In the genomic region with DNA sequence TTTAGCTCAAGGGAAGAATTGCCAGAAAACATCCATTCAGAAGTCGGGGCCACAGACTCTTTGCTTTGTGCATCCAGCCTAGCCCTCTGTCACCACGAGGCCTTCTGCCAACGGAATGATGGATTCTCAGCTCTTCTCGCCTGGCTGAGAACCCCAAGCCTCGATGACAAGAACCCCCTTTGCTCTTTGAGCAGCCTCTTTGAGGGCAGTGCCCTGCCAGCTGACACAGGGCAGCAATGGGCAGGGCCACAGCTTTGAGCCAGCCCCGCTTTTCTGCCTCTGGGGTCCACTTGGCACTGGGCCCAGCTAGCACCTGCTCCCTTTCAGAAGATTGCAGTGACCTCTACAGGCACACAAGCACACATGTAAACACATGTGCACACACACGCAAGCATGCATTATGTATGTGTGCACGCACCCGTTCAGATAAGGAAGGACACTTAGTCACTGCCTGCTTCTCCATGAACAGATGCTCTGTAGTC, we compare ENCODE assay signal across 9 mouse cellular contexts.
DNase-seq lines count a peak whose midpoint lies in the region; ATAC-seq and TF ChIP-seq lines count a peak whose summit lies in the region.
"Had no signal": no experiment of that assay in that cellular context is flagged by ENCODE, and none has a peak within 500 bp of the region (broad histone marks: within the 10 kb centered on the region; RNA-seq: fewer than 3 reads in every experiment).

No protein-coding gene starts in this region.

- no peaks in the 10 kb centered on the region for H3K36me3 ChIP-seq in intestine, postnatal 0 days (ENCODE audit: control insufficient read depth, insufficient read depth)
- no peaks in the 10 kb centered on the region for H3K36me3 ChIP-seq in intestine, embryonic 16.5 days (ENCODE audit: control insufficient read depth, insufficient read depth, low read length)
- H3K36me3 ChIP-seq in forebrain, embryonic 15.5 days = no peaks in the 10 kb centered on the region
- H3K36me3 ChIP-seq: embryonic facial prominence, embryonic 15.5 days had no signal

- no peaks in the 10 kb centered on the region for H3K9me3 ChIP-seq in intestine, postnatal 0 days (ENCODE audit: control insufficient read depth)
- H3K9me3 ChIP-seq in intestine, embryonic 16.5 days (ENCODE audit: control insufficient read depth, low read length) = no peaks in the 10 kb centered on the region
- no peaks in the 10 kb centered on the region for H3K9me3 ChIP-seq in forebrain, embryonic 15.5 days
- H3K9me3 ChIP-seq: embryonic facial prominence, embryonic 15.5 days had no signal

- peak; percentile 93 for DNase-seq in brain, embryonic 14.5 days (ENCODE audit: low read depth)
- DNase-seq in left cerebral cortex, postnatal 10 days (ENCODE audit: extremely low spot score in 1 of 2, low spot score in 2 of 2) = peak; percentile 54 to 72
- DNase-seq in right cerebral cortex, postnatal 4 days = peak; percentile 65
- DNase-seq in spleen, adult 12 weeks (ENCODE audit: low spot score) = no peak
- no peak for DNase-seq in embryo, embryonic 10.5 days (ENCODE audit: low spot score)

- TF ChIP-seq POLR2A in brain, embryonic 14.5 days (IDR thresholded peaks at IDR 0.05; ENCODE audit: borderline replicate concordance, extremely low read depth, insufficient read depth, insufficient read length, poor library complexity, severe bottlenecking) = no peak

- WGBS in intestine, postnatal 0 days = 66% methylated on average over 9 of the region's 9 CpGs
- WGBS in intestine, embryonic 16.5 days = 66% methylated on average over 9 of the region's 9 CpGs
- 17% methylated on average over 9 of the region's 9 CpGs for WGBS in forebrain, embryonic 15.5 days

- intact Hi-C loops in left cerebral cortex, postnatal 10 days (cut with DNase I) = loop anchor here (5.0 kb wide), 1 partner anchor 252 kb away; no protein-coding TSS in a partner anchor

- no peaks in the 10 kb centered on the region for H3K4me1 ChIP-seq in intestine, postnatal 0 days (replicated peaks; ENCODE audit: control insufficient read depth, insufficient read depth, low read length)
- 0 out of 2 replicates have a peak, but pooled peaks cover 2% of the 10 kb centered on the region for H3K4me1 ChIP-seq in intestine, embryonic 16.5 days (ENCODE audit: control insufficient read depth, insufficient read depth, low read length)
- peaks cover 17% of the 10 kb centered on the region for H3K4me1 ChIP-seq in forebrain, embryonic 15.5 days
- H3K4me1 ChIP-seq: embryonic facial prominence, embryonic 15.5 days had no signal

- H3K27ac ChIP-seq in intestine, postnatal 0 days (ENCODE audit: low read depth, low read length) = no peak overlapping the region
- no peak overlapping the region for H3K27ac ChIP-seq in intestine, embryonic 16.5 days (ENCODE audit: low read length)
- H3K27ac ChIP-seq in forebrain, embryonic 15.5 days (replicated peaks) = peak overlapping the region; percentile 69
- H3K27ac ChIP-seq: embryonic facial prominence, embryonic 15.5 days had no signal

- peak; percentile 39 for TF ChIP-seq CTCF in intestine, postnatal 0 days (IDR thresholded peaks at IDR 0.05; ENCODE audit: low read depth)
- TF ChIP-seq CTCF in brain, embryonic 14.5 days (IDR thresholded peaks at IDR 0.05; ENCODE audit: borderline replicate concordance, extremely low read depth, insufficient read depth, insufficient read length) = peak; percentile 36; the same call in 1 of the 2 replicates

- ATAC-seq in intestine, postnatal 0 days = no peak
- ATAC-seq in intestine, embryonic 16.5 days = no peak
- peak; percentile 89 for ATAC-seq in forebrain, embryonic 15.5 days (replicated peaks)

- H3K4me2 ChIP-seq in intestine, postnatal 0 days (replicated peaks; ENCODE audit: low read depth) = no peak overlapping the region
- H3K4me2 ChIP-seq in intestine, embryonic 16.5 days (ENCODE audit: low read depth, low read length) = no peak overlapping the region
- no peak overlapping the region for H3K4me2 ChIP-seq in forebrain, embryonic 15.5 days (replicated peaks)
- H3K4me2 ChIP-seq: embryonic facial prominence, embryonic 15.5 days had no signal

- no peaks in the 10 kb centered on the region for H3K27me3 ChIP-seq in intestine, postnatal 0 days (replicated peaks; ENCODE audit: control insufficient read depth, insufficient read depth, low read length)
- H3K27me3 ChIP-seq in intestine, embryonic 16.5 days (replicated peaks; ENCODE audit: control insufficient read depth, insufficient read depth, low read length) = no peaks in the 10 kb centered on the region
- no peaks in the 10 kb centered on the region for H3K27me3 ChIP-seq in forebrain, embryonic 15.5 days
- H3K27me3 ChIP-seq: embryonic facial prominence, embryonic 15.5 days had no signal

- no peak overlapping the region for H3K4me3 ChIP-seq in intestine, postnatal 0 days (ENCODE audit: low read depth, low read length)
- no peak overlapping the region for H3K4me3 ChIP-seq in intestine, embryonic 16.5 days (ENCODE audit: low read length)
- H3K4me3 ChIP-seq in forebrain, embryonic 15.5 days = no peak overlapping the region
- H3K4me3 ChIP-seq: embryonic facial prominence, embryonic 15.5 days had no signal

- H3K9ac ChIP-seq in intestine, postnatal 0 days (ENCODE audit: low read depth, low read length) = no peak overlapping the region
- no peak overlapping the region for H3K9ac ChIP-seq in intestine, embryonic 16.5 days (ENCODE audit: low read depth, low read length)
- H3K9ac ChIP-seq in forebrain, embryonic 15.5 days (replicated peaks) = no peak overlapping the region
- H3K9ac ChIP-seq: embryonic facial prominence, embryonic 15.5 days had no signal

Comparison
In these comparisons a context has a peak if more than half of its experiments do, and no peak if none do; other contexts are left out.
1. DNase-seq: peak in brain, embryonic 14.5 days (single experiment), left cerebral cortex, postnatal 10 days (2 of 2) and right cerebral cortex, postnatal 4 days (single experiment); none in spleen, adult 12 weeks (single experiment) and embryo, embryonic 10.5 days (single experiment).